Mouse (Mus musculus): ENCODE data around the gene Ankrd34a.

Gene Ankrd34a

GRCm38 (mm10) chr3:96606618-96607017, 10.2 kb downstream of the Ankrd34a start:
- DNase-seq (ENCODE audit: low spot score in 2 of 2): no peak

GRCm38 (mm10) chr3:96617941-96618340, 21.5 kb downstream of the Ankrd34a start:
- no peak for DNase-seq (ENCODE audit: low spot score in 2 of 2)

GRCm38 (mm10) chr3:96623201-96623600, 26.8 kb downstream of the Ankrd34a start:
- DNase-seq (ENCODE audit: low spot score in 2 of 2): no peak

GRCm38 (mm10) chr3:96629729-96630600, 33.5 kb downstream of the Ankrd34a start, which contains the start of gene Rbm8a:
Gene Rbm8a (plus strand): TSS chr3:96629933.
- peak; percentile 93 to 95 for DNase-seq (ENCODE audit: low spot score in 2 of 2)

- no peak for DNase-seq (ENCODE audit: low spot score in 2 of 2)
These were observed 35.6 kb downstream of the Ankrd34a start for GRCm38 (mm10) chr3:96632058-96632457.

- no peak for DNase-seq (ENCODE audit: low spot score in 2 of 2)
These were observed 37.6 kb downstream of the Ankrd34a start for GRCm38 (mm10) chr3:96634015-96634414.

- DNase-seq (ENCODE audit: low spot score in 2 of 2): peak; percentile 81 to 92
These were observed 38.8 kb downstream of the Ankrd34a start, which contains the start of the genes Pex11b and Gm42957 for GRCm38 (mm10) chr3:96634928-96635879. Gene Pex11b (plus strand): TSS chr3:96635376. Gene Gm42957 (plus strand): TSS chr3:96635474.

GRCm38 (mm10) chr3:96635906-96636305, 39.5 kb downstream of the Ankrd34a start:
- DNase-seq (ENCODE audit: low spot score in 2 of 2): no peak

GRCm38 (mm10) chr3:96636448-96636847, 40.0 kb downstream of the Ankrd34a start:
- no peak for DNase-seq (ENCODE audit: low spot score in 2 of 2)

- DNase-seq (ENCODE audit: low spot score in 2 of 2): peak; percentile 71 to 84
These were observed 42.8 kb downstream of the Ankrd34a start for GRCm38 (mm10) chr3:96639219-96639618.

GRCm38 (mm10) chr3:96645018-96645649, 48.7 kb downstream of the Ankrd34a start, which contains the start of gene Itga10:
Gene Itga10 (plus strand): TSS chr3:96645584.
- DNase-seq (ENCODE audit: low spot score in 2 of 2): peak in 1 of 2 experiments; percentile 70

GRCm38 (mm10) chr3:96647365-96647764, 50.9 kb downstream of the Ankrd34a start:
- DNase-seq (ENCODE audit: low spot score in 2 of 2): no peak
